Mouse (Mus musculus) left cerebral cortex, adult 2 months (tissue): ENCODE data around the gene Ago4. TPM values are rescaled to one million over a fixed set of nuclear protein-coding genes. Genes with fewer than 3 reads are reported as not detected.

ENCODE experiments used
- DNase-seq, 2 experiments: peaks; one replicate each; pipeline ENCODE4 v3.0.0; 2021 to 2022; ENCODE audit warnings: low spot score in 2 of 2, mixed read lengths in 1 of 2; ENCODE audit errors: extremely low spot score in 1 of 2
- H3K27ac ChIP-seq: fragments of 200-600 bp; 2 replicates; pipeline ENCODE4 v1.8.1; 2022
- H3K4me3 ChIP-seq: fragments of 200-600 bp; 2 replicates; pipeline ENCODE4 v1.8.1; 2022
- CTCF ChIP-seq: fragments of 200-600 bp; IDR thresholded peaks from 2 replicates; pipeline ENCODE4 v1.8.1; 2022; ENCODE audit warnings: antibody characterized with exemption, mild to moderate bottlenecking, moderate library complexity
- intact Hi-C: fragments of 180-260 bp; cut with DNase I; formaldehyde crosslinking; loops from one replicate; pipeline ENCODE4 v1.15.1; 2025
- total RNA-seq, 2 experiments: library from RNA; stranded (reverse); gene quantifications; 2 replicates each; pipeline ENCODE4 v1.2.3; 2021

The Ago4 gene
- total RNA-seq, 2 experiments from 2014 or later = 7.6 to 9.6 TPM

- Histone ChIP-seq H3K4me3 (no peak overlapping the region), H3K27ac (no peak overlapping the region)
- intact Hi-C loops = no loop called here
- no peak for DNase-seq
- no peak for TF ChIP-seq CTCF
These were observed 43.5 kb downstream of the Ago4 start for GRCm38 (mm10) chr4:126489811-126490210.

DNA sequence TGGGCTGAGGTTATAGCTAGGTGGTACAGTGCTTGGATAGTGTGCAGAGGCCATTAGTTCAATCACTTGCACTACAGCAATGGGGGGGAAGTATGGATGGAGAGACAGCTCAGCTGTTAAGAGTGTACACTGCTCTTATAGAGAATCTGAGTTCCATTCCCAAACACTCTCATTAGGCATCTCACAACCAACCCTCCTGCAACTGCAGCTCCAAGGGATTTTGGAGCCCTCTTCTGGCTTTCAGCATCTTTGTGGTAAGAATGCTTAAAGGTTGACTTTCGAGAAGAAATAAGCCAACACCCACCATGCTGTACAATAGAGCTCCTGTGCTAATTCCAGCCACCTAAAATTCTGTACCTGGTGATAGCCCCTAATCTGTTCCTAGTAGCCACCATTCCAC lies 47.1 kb downstream of the Ago4 start:
- H3K27ac ChIP-seq = no peak overlapping the region
- H3K4me3 ChIP-seq = no peak overlapping the region
- no peak for DNase-seq
- intact Hi-C loops = no loop called here
- TF ChIP-seq CTCF = peak; percentile 28

- no peak for DNase-seq
- no peak overlapping the region for H3K4me3 ChIP-seq
- TF ChIP-seq CTCF = no peak
- H3K27ac ChIP-seq = no peak overlapping the region
- intact Hi-C loops = no loop called here
These were observed 48.2 kb downstream of the Ago4 start for GRCm38 (mm10) chr4:126485065-126485464.

- DNase-seq = no peak
- no peak overlapping the region for H3K27ac ChIP-seq
- TF ChIP-seq CTCF = no peak
- H3K4me3 ChIP-seq = no peak overlapping the region
- intact Hi-C loops = no loop called here
These were observed 49.4 kb downstream of the Ago4 start for GRCm38 (mm10) chr4:126483874-126484273.

DNA sequence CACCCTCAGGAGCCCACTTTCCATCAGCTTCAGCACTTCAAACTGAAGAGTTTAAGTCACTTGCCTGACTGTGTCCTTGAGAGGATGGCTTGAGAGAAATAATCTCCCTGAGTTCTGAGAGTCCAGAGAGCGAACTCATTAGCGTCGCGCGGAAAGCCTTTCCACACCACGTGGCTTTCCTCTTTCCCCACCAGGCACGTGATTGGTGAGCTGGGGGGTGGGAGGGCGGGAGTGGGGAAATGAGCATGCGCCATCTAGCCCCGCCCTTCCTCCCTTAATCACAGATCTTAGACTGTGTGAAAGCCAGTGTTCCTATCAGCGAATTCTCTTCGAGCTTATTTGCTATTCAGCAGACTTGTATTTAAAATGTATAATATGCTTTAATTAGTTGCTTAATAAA lies 50.3 kb downstream of the Ago4 start:
- TF ChIP-seq CTCF = no peak
- no peak overlapping the region for H3K27ac ChIP-seq
- intact Hi-C loops = no loop called here
- DNase-seq = no peak
- no peak overlapping the region for H3K4me3 ChIP-seq

DNA sequence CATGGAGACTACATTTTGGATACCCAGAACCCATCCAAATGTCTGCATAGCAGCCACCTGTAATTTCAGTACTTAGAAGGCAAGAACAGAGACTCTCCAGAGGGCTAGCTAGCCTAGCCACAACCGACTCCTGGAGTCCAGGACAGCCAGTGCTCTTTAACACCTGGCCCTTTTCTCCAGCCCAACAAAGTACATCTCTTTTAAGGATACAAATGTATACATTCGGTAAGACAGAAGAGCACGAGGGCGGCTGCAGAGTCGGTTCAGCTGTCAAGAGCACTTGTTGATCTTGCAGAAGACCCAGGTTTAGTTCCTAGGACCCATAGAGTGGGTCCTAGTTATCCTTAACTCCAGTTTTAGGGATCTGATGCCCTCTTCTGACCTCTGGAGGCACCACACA lies 51.8 kb downstream of the Ago4 start:
- intact Hi-C loops = no loop called here

DNA sequence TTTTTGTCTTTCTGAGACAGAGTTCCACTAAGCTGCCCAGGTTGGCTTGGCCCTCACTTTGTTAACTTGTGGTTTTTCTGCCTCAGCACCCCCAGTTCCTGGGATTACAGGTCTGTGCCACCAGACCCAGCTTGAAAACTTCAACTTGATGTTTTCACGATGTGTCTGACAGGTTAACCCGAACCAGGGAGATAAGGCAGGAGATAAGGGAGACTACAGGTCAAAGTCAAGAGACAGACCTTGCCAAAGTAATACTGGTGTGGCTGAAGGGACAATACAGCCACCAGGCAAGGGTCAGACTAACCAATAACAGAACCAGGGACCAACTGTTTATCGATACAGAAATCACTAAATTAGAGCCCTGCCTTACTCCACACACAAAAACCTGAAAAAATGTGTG lies 53.0 kb downstream of the Ago4 start:
- H3K27ac ChIP-seq = no peak overlapping the region
- no peak for DNase-seq
- no peak for TF ChIP-seq CTCF
- no peak overlapping the region for H3K4me3 ChIP-seq
- intact Hi-C loops = no loop called here

More for the DNA sequence above, 51.8 kb downstream of the Ago4 start:
- no peak for DNase-seq
- TF ChIP-seq CTCF = no peak
- no peak overlapping the region for H3K4me3 ChIP-seq
- no peak overlapping the region for H3K27ac ChIP-seq

GRCm38 (mm10) chr4:126473031-126473430 lies 60.2 kb downstream of the Ago4 start:
- TF ChIP-seq CTCF = no peak
- H3K27ac ChIP-seq = no peak overlapping the region
- DNase-seq = no peak
- H3K4me3 ChIP-seq = no peak overlapping the region
- intact Hi-C loops = no loop called here

GRCm38 (mm10) chr4:126469334-126469733 lies 63.9 kb downstream of the Ago4 start:
- Histone ChIP-seq H3K4me3 (no peak overlapping the region), H3K27ac (peak overlapping the region; percentile 95; the same call in 1 of the 2 replicates)
- DNase-seq = no peak
- intact Hi-C loops = loop anchor here (2.0 kb wide), 1 partner anchor 63 kb away; the partner anchor contains the start of gene Ago4
- TF ChIP-seq CTCF = no peak

- peak overlapping the region; percentile 88 for H3K4me3 ChIP-seq
- intact Hi-C loops = loop anchor here (1.0 to 2.0 kb wide), 2 partner anchors 40 to 64 kb away; partner anchors contain the start of genes Ago3 and Ago4
- TF ChIP-seq CTCF = no peak
- no peak for DNase-seq
- peak overlapping the region; percentile 95 for H3K27ac ChIP-seq
These were observed 64.3 kb downstream of the Ago4 start for GRCm38 (mm10) chr4:126468925-126469324.

GRCm38 (mm10) chr4:126468285-126468901 lies 64.9 kb downstream of the Ago4 start, which contains the start of gene Ago1:
Gene Ago1, minus strand, starts transcription at chr4:126468583.
- intact Hi-C loops = loop anchor here (1.0 to 2.0 kb wide), 2 partner anchors 39 to 64 kb away; partner anchors contain the start of genes Ago3 and Ago4
- Histone ChIP-seq H3K4me3 (peak within 1 kb of the TSS; percentile 88), H3K27ac (peak within 1 kb of the TSS; percentile 95)
- peak; percentile 99 for TF ChIP-seq CTCF
- DNase-seq = peak; percentile 95 to 97

DNA sequence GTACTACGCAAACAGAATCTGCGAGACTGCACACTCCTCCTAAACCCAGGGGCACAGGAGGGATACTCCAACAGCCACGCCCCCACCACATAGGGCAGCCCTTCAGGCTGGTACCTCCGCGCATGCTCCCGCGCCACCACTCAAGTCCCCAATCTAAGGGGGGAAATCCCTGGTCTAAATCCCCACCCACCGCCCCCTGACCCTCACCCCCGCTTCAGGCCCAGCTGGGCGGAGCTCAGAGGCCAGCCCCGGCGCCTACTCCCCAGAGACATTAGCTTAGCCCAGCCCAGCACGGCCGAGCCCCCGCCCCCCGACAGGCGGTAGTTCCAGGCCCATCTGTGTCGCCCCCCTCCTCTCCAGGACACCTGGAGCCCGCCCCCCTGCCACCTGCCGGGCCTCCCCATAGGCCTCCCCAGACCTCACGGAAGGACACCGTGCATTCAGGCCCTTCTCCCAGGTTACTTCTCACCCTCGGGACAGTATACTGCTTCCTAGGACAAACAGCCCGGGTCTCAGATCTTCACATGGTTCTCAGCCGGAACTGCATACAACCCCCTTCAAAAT lies 65.5 kb downstream of the Ago4 start:
- no peak for TF ChIP-seq CTCF
- intact Hi-C loops = loop anchor here (1.0 to 2.0 kb wide), 2 partner anchors 39 to 65 kb away; partner anchors contain the start of genes Ago3 and Ago4
- peak; percentile 35 to 47 for DNase-seq

More for the DNA sequence above, 65.5 kb downstream of the Ago4 start:
- peak overlapping the region; percentile 88 for H3K4me3 ChIP-seq
- peak overlapping the region; percentile 95 for H3K27ac ChIP-seq
